Mouse (Mus musculus): ENCODE measurements around the gene Jam3.

Gene Jam3

DNA sequence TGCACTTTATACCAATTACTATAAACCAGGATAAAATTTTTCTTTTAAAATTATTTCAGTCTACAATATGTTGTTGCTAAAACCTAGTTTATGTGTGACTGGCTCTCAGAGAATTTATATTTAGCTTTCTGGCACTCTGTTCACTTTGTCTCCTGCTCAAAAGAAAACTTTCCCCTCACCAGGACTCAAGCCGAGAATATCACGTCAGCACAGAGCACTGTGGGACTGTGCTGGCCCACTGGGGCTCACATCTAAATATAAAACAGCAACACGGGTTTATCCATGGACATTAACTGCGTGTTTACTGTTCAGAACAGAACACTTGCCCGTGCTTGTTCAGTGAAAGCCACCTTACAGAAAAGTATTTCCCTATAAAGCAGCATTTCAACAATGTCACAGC is 44.5 kb downstream of the Jam3 start:
- DNase-seq (ENCODE audit: low spot score): no peak

GRCm38 (mm10) chr9:27109533-27110514 is 45.4 kb downstream of the Jam3 start:
- no peak for DNase-seq (ENCODE audit: low spot score)

GRCm38 (mm10) chr9:27108451-27108850 is 46.8 kb downstream of the Jam3 start:
- DNase-seq (ENCODE audit: low spot score): no peak

- DNase-seq (ENCODE audit: low spot score): peak; percentile 29
Measured at GRCm38 (mm10) chr9:27106081-27106480, 49.1 kb downstream of the Jam3 start.

DNA sequence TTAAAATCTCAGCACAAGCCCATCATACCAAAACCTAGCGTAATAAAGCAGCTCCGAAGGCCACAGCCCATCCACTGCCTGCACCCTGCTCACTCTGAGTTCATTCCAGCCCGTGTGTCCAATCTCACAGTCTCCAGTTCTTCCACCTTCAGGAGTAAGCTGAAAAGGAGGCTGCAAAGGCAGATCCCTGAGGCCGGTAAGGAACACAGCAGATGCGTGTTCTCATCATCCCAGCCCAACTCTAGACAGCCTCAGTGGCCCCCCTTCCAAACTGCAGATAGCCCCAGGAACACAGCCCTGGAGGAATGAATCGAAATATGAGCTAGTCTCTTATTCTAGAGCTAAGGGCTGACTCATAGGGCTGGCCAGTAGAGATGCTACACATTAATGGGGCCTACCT is 53.8 kb downstream of the Jam3 start:
- no peak for DNase-seq (ENCODE audit: low spot score)

DNA sequence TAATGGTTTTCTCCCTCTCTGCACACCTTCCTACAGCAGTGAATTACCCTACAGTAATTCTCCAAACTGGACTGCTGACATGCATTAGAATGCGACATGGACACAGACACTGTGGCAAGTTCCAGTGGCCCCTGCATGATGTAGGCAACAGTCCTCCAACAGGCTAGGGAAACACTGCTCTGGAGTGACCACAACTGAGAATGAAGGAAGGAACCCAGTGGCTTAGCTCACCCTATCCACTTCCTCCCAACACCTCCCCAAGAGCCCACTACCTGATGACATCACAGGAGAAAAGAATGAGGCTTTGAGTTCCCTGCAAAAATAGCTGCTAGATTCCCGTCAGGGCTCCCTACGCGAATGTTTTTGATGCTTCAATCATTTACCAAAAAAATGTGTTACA is 55.7 kb downstream of the Jam3 start:
- DNase-seq (ENCODE audit: low spot score): no peak

DNA sequence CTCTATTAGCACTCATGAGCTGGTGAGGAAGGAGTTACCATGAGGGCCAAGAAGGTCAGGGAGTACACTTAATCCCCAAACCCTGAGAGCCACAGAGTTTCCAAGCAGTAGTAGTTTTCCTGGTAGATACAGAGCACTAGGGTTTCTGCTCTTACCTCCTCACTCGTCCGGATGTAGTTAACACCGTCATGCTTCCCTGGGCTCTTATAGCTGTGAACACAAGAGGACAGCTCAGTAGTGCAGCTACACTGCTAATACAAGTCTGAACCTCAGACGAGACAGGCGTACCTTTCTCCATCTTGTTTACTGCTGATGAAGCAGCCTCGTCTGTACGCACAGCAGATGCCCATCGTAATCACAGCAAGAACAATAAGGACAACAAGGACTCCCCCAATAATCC is 56.7 kb downstream of the Jam3 start:
- no peak for DNase-seq (ENCODE audit: low spot score)

DNA sequence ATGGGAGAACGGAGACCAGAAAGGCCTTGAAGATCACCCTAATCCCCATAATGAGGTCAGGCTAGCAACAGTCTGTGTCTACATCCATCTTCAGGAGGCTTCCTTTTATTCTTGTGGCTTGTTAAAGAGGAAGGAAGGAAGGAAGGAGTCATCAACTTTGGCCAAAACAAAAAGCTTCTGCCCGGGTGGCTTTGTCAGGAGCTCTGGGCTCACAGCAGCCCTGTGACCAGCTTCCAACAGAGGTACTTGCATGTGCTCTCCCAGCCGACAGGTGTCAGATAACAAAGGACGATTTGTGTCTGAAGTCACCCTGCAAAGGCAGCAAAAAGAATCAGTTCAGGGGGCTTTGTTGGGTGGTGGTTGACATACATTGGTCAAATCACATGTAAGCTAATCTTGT is 57.1 kb downstream of the Jam3 start:
- no peak for DNase-seq (ENCODE audit: low spot score)

DNA sequence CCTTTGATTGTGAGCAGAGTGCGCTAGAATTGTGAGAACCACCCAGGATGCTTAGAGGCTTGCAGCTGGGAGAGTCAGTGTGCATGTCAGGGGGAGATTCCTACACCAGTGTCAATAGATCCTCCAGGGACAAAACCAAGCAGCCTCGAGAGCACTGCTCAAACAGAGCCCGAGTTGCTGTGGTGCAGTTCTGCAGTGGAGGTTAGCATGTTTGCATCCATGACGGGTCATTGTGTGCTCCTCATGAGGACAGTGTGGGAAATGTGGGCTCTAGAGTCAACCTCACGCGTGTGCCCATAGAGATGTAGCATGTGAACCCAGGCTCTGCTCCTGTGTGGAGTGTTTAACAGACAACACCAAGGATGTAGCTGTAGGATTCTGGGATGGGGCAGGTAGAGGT is 62.3 kb downstream of the Jam3 start:
- DNase-seq (ENCODE audit: low spot score): no peak

DNA sequence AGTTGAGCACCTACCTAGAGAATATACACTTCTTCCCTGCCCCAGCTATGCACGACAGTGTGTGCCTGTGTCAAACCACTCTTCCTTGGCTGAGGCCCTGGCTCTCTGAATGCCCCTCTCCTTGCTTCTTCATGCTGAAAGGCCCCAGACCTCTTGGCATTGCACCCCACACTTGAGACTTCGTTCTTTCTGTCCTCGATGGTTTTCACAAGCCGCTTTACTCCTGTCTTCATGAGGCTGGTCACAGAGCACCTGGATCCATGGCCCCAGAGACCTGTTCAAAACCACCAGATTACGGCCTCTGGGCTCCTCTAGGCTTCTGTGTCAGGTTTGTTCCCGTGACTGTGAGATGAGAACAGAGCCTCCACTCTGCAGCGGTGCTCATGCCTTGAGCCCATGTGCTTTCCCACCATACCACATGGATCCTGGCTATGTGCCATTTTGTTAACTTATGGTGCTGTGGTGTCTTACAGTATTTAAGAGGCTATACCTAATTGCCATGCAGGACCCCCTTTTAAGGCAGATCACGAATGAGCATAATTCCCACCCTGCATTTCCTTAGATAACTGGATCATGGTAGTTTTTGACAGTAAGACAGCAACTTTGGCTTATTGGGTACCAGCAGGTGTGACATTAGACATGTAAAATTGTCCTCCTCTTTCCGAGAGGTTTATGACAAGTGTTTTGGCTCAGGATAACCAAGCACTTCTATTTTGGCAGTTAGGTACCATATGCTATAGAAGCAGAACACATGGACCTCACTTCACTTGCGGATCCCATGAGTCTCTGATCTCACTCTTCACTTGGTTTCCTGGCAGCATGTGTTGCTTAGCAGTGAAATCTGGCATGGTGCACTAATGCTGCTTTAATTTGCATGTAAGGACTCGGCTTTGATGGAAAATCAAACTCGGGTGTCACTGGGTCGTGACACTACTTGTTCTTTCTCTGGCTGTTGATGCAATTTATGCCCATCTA is 64.1 kb downstream of the Jam3 start:
- DNase-seq (ENCODE audit: low spot score): no peak

DNA sequence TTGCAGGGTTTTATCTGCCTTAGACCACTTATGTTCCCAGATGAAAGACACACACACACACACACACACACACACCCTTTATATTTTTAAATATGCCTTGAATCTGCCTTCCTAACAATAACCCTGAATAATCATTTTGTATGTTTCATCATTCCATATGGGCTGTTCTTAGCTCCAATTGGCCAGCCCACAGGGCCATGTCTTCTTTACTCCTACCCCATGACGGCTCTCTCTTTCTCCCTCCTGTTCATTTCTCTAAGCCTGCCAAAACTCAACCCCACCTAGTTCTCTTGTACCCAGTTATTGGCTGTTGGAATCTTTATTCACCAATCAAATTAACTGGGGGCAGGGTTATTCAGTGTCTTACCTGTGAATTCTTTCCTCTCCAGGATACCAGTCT is 65.1 kb downstream of the Jam3 start:
- DNase-seq (ENCODE audit: low spot score): no peak

GRCm38 (mm10) chr9:27087402-27087801 is 67.8 kb downstream of the Jam3 start:
- no peak for DNase-seq (ENCODE audit: low spot score)

DNA sequence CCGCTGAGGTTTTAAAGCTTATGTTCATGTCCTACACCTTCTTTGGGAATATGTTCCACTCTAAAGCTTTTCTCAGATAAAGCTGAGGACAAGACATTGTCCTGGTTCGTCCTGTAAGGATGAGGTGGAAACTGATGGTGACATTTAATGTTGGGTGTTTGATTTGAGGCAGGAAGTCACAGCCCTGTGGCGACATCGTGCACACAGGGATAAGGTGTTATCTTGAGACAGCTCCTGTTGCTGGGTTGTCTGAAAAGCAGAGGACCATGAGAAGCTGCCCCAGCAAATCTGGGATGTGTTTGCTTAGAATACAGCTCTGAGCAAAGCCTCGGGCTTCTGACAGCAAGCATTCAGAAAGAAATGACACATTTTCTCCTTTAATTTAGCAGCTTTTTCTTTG is 69.0 kb downstream of the Jam3 start:
- DNase-seq (ENCODE audit: low spot score): no peak

DNA sequence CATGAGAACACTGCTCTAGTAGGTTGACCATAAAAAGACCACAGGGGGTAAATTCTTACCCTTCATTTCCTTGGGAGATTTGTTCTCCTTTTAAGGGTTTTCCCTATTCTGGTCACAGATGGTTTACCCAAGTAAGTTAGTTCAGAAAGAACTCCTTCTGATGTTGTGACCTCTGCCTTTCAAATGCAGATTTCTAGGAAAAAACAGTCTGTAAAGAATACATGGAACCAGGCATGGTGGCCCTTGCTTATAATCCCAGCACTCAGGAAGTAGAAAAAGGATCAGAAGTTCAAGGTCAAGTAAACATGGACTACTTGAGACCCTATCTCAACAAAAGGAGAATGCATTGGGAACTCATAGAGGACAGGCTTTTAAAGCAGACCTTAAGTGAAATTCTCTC is 79.4 kb downstream of the Jam3 start:
- no peak for DNase-seq (ENCODE audit: low spot score)

GRCm38 (mm10) chr9:27074677-27075076 is 80.5 kb downstream of the Jam3 start:
- DNase-seq (ENCODE audit: low spot score): no peak

DNA sequence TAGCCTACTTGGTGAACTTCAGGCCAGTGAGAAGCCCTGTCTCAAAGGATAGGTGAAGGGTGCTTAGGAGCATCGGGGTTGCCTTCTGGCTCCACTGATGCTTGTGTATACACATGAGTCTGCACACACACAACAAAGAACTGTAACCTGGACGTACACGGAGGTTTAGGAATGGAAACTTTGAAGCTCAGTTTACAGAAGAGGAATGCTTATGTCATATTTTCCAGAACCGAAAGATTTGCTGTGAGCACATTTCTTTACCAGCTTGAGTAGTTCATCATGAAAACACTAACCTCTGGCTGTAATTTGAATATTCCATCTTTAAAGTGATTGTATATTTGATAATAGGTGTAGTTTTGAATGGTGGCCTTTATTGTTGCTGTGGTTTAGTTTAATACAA is 84.3 kb downstream of the Jam3 start:
- no peak for DNase-seq (ENCODE audit: low spot score)

GRCm38 (mm10) chr9:27058341-27058740 is 96.9 kb downstream of the Jam3 start:
- DNase-seq (ENCODE audit: low spot score): no peak

- DNase-seq (ENCODE audit: low spot score): no peak
Measured at GRCm38 (mm10) chr9:27049492-27049891, 105.7 kb downstream of the Jam3 start.
